Mouse (Mus musculus) megakaryocyte, embryonic 14.5 days (primary cell): ENCODE data around the gene Prkch.

Source experiments
- FLI1 ChIP-seq: IDR thresholded peaks from 2 replicates; pipeline ENCODE4 v1.6.1; 2012; ENCODE audit warnings: low read length, inconsistent platforms, mixed read lengths
- GATA1 ChIP-seq: IDR thresholded peaks from 3 replicates; pipeline ENCODE4 v1.6.1; 2012; ENCODE audit warnings: mixed read lengths, low read length, inconsistent platforms, borderline replicate concordance

DNA sequence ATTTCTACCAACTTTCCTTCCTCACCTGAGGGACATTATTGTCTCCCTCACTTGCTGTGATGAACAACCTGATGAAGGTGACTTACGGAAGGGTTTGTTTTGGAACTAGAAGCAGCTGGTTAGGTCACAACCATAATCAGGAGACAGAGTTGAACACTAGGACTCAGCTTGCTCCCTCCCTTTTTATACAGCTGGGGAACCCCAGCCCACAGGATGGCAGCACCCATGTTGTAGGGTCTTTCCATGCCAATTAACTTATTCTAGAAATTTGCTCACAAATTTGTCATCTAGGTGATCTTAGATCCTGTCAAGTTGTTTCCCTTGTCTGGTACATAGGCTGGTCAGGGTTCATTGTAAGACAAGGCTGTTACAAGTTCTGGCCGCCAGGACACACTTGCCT lies 130.7 kb downstream of the Prkch start:
- TF ChIP-seq GATA1 (no peak), FLI1 (no peak)
